11 mouse cellular contexts compared by ENCODE assay signal in genomic region chr8:3237319-3237718, GRCm38 (mm10). TPM values are rescaled to one million over a fixed set of nuclear protein-coding genes. Genes with fewer than 3 reads are reported as not detected.
DNase-seq lines count a peak whose midpoint lies in the region; ATAC-seq and TF ChIP-seq lines count a peak whose summit lies in the region.
"Had no signal": no experiment of that assay in that cellular context is flagged by ENCODE, and none has a peak within 500 bp of the region (broad histone marks: within the 10 kb centered on the region; RNA-seq: fewer than 3 reads in every experiment).

No protein-coding gene starts in this region.

- DNase-seq in lung, postnatal 0 days (ENCODE audit: low spot score): no peak
- DNase-seq in lung, adult 18-20 months: no peak
- DNase-seq in adrenal gland, postnatal 36 days: peak; percentile 49 to 52
- peak; percentile 64 to 82 for DNase-seq in heart, adult 2 months
- DNase-seq in heart, postnatal 25 days (ENCODE audit: low spot score): peak; percentile 58
- DNase-seq in natural killer cell, adult 2 months (ENCODE audit: low spot score in 2 of 2): no peak
- DNase-seq in urinary bladder, postnatal 4 days (ENCODE audit: low spot score in 2 of 2): no peak
- DNase-seq: embryo, embryonic 11 days had no signal

- no peak overlapping the region for H3K9ac ChIP-seq in lung, postnatal 0 days (replicated peaks; ENCODE audit: low read depth)
- H3K9ac ChIP-seq in heart, adult 2 months (ENCODE audit: low read depth, low read length): no peak overlapping the region
- no peak overlapping the region for H3K9ac ChIP-seq in kidney, embryonic 16.5 days (replicated peaks; ENCODE audit: low read length)
- H3K9ac ChIP-seq: limb, embryonic 13.5 days had no signal

- no peaks in the 10 kb centered on the region for H3K27me3 ChIP-seq in lung, postnatal 0 days (replicated peaks; ENCODE audit: insufficient read depth, low read length)
- no peaks in the 10 kb centered on the region for H3K27me3 ChIP-seq in heart, adult 2 months (ENCODE audit: control insufficient read depth, insufficient read depth, low read length)
- H3K27me3 ChIP-seq in kidney, embryonic 16.5 days (ENCODE audit: insufficient read depth, low read length): no peaks in the 10 kb centered on the region
- H3K27me3 ChIP-seq: limb, embryonic 13.5 days had no signal

- no peak overlapping the region for H3K4me2 ChIP-seq in lung, postnatal 0 days (replicated peaks; ENCODE audit: low read depth, low read length)
- H3K4me2 ChIP-seq in kidney, embryonic 16.5 days (replicated peaks; ENCODE audit: low read depth, low read length): no peak overlapping the region
- H3K4me2 ChIP-seq: limb, embryonic 13.5 days had no signal

- H3K79me2 ChIP-seq in heart, adult 2 months (replicated peaks; ENCODE audit: control insufficient read depth, insufficient read depth, low read length): peaks cover 6% of the 10 kb centered on the region

- TF ChIP-seq CTCF in lung, postnatal 0 days (IDR thresholded peaks at IDR 0.05): no peak
- no peak for TF ChIP-seq CTCF in heart, adult 2 months (IDR thresholded peaks at IDR 0.05)

- peak; percentile 43 for ATAC-seq in lung, postnatal 0 days
- no peak for ATAC-seq in kidney, embryonic 16.5 days (ENCODE audit: low FRiP score, low TSS enrichment)
- ATAC-seq: inflammation-experienced regulatory T-cells, adult 6 months had no signal

- TF ChIP-seq EP300 in lung, postnatal 0 days (IDR thresholded peaks at IDR 0.05): no peak
- TF ChIP-seq EP300 in heart, adult 2 months (IDR thresholded peaks at IDR 0.05; ENCODE audit: insufficient read depth, low read depth, low read length): peak; percentile 86; the same call in 1 of the 2 replicates

- no peak overlapping the region for H3K4me3 ChIP-seq in lung, postnatal 0 days (ENCODE audit: low read depth, low read length)
- no peak overlapping the region for H3K4me3 ChIP-seq in heart, adult 2 months
- H3K4me3 ChIP-seq in kidney, embryonic 16.5 days (ENCODE audit: low read length): no peak overlapping the region
- H3K4me3 ChIP-seq: limb, embryonic 13.5 days had no signal

- H3K4me1 ChIP-seq in lung, postnatal 0 days (ENCODE audit: insufficient read depth, low read depth, low read length): peaks cover 19% of the 10 kb centered on the region; the same call in 1 of the 2 replicates
- H3K4me1 ChIP-seq in heart, adult 2 months (ENCODE audit: control insufficient read depth, insufficient read depth, low read length): peaks cover 31% of the 10 kb centered on the region
- H3K4me1 ChIP-seq in kidney, embryonic 16.5 days (ENCODE audit: insufficient read depth, low read length): peaks cover 9% of the 10 kb centered on the region; the same call in 1 of the 2 replicates

- intact Hi-C loops in heart, adult 2 months (cut with DNase I): loop anchor here (1.0 kb wide), 1 partner anchor 42 kb away; the partner anchor contains the start of gene Insr
- intact Hi-C loops in heart, postnatal 25 days (cut with DNase I): loop anchor here (5.0 kb wide), 1 partner anchor 40 kb away; the partner anchor contains the start of gene Insr

- no peaks in the 10 kb centered on the region for H3K36me3 ChIP-seq in lung, postnatal 0 days (ENCODE audit: insufficient read depth, low read length)
- H3K36me3 ChIP-seq in heart, adult 2 months (ENCODE audit: control insufficient read depth, insufficient read depth, low read length): peaks cover 24% of the 10 kb centered on the region
- H3K36me3 ChIP-seq in kidney, embryonic 16.5 days (ENCODE audit: insufficient read depth, low read length): no peaks in the 10 kb centered on the region
- H3K36me3 ChIP-seq: limb, embryonic 13.5 days had no signal

- H3K9me3 ChIP-seq in lung, postnatal 0 days (ENCODE audit: low read length): no peaks in the 10 kb centered on the region
- H3K9me3 ChIP-seq in kidney, embryonic 16.5 days (ENCODE audit: low read length): no peaks in the 10 kb centered on the region
- H3K9me3 ChIP-seq: limb, embryonic 13.5 days had no signal

- TF ChIP-seq POLR2A in heart, adult 2 months (IDR thresholded peaks at IDR 0.05; ENCODE audit: insufficient read depth, low read depth, low read length): no peak

- WGBS in lung, postnatal 0 days: 29% methylated on average over 5 of the region's 5 CpGs
- 34% methylated on average over 5 of the region's 5 CpGs for WGBS in heart, adult 2 months
- 71% methylated on average over 5 of the region's 5 CpGs for WGBS in kidney, embryonic 16.5 days

- H3K27ac ChIP-seq in lung, postnatal 0 days (ENCODE audit: low read length): no peak overlapping the region
- H3K27ac ChIP-seq in heart, adult 2 months: peak overlapping the region; percentile 79
- no peak overlapping the region for H3K27ac ChIP-seq in kidney, embryonic 16.5 days (ENCODE audit: low read length)
- H3K27ac ChIP-seq: limb, embryonic 13.5 days had no signal

RNA-seq across cellular contexts. Expression of gene Insr, which starts 42.1 kb away (rescaled TPM):
- 27.1 and 31.1 TPM in 2 replicates for polyA plus RNA-seq in lung, postnatal 0 days (2015; fragmentation: Nextera tagmentation; extraction: Ambion mirVana)
- 100 to 1,000 TPM; 134 to 182 TPM for total RNA-seq in adrenal gland, postnatal 36 days (2021)
- total RNA-seq in heart, adult 2 months (2021): 100 to 1,000 TPM; 112 to 145 TPM
- 24.6 and 42.3 TPM in 2 replicates for polyA plus RNA-seq in heart, adult 2 months (2012; rRNA removed)
- total RNA-seq in heart, postnatal 25 days (2021): 100 to 1,000 TPM; 118 to 122 TPM
- 41.0 and 41.4 TPM in 2 replicates for polyA plus RNA-seq in kidney, embryonic 16.5 days (2015; fragmentation: Nextera tagmentation; extraction: Ambion mirVana)

Comparison
In these comparisons a context has a peak if more than half of its experiments do, and no peak if none do; other contexts are left out.
1. DNase-seq: peak in adrenal gland, postnatal 36 days (2 of 2), heart, adult 2 months (2 of 2) and heart, postnatal 25 days (single experiment); none in lung, postnatal 0 days (single experiment), lung, adult 18-20 months (0 of 2), natural killer cell, adult 2 months (0 of 2) and urinary bladder, postnatal 4 days (0 of 2).